Mouse (Mus musculus): ENCODE results near the gene Notch4. TPM values are rescaled to one million over a fixed set of nuclear protein-coding genes. Genes with fewer than 3 reads are reported as not detected.

Notch4 gene
- polyA plus RNA-seq, 1 experiment from 2014 or later: 7.2 TPM

DNA sequence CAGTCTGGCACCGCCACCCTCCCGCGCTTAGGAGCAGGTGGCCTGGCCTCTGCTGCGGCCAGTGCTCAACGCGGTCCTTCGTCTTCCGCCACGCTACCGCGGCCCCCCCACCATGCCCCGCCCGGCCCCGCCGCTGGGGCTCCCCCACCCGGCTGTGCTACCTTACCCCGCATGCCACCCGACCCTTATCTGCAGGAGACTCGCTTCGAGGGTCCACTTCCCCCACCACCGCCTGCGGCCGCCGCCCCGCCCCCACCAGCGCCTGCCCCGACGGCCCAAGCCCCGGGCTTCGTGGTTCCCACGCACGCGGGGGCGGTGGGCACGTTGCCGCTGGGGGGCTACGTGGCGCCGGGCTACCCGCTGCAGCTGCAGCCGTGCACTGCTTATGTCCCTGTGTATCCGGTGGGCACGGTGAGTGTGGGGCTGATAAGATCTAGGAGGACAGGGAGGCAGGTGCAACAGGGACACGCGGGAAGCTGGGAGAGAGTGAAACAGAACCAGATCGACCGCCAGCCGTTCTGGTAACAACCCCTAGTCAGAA, 66.8 kb downstream of the Notch4 start:
- Histone ChIP-seq H3K9ac (peak overlapping the region; percentile 63), H3K9me3 (no peaks in the 10 kb centered on the region), H3K4me2 (peak overlapping the region; percentile 89), H3K36me3 (replicated peaks) (no peaks in the 10 kb centered on the region), H3K27me3 (replicated peaks) (peaks cover 3% of the 10 kb centered on the region; the same call in 1 of the 2 replicates), H3K4me1 (peaks cover 54% of the 10 kb centered on the region), H3K4me3 (peak overlapping the region; percentile 71), H3K27ac (no peak overlapping the region; the same call in 1 of the 2 replicates)
- no peak for ATAC-seq (replicated peaks)
- WGBS: 2% methylated on average over 47 of the region's 48 CpGs

GRCm38 (mm10) chr17:34631647-34632046, 67.6 kb downstream of the Notch4 start:
- ATAC-seq (replicated peaks): no peak
- 7% methylated on average over 12 of the region's 12 CpGs for WGBS
- no peaks in the 10 kb centered on the region for H3K9me3 ChIP-seq
- H3K4me2 ChIP-seq: peak overlapping the region; percentile 89
- peaks cover 47% of the 10 kb centered on the region for H3K4me1 ChIP-seq
- H3K27ac ChIP-seq: no peak overlapping the region
- no peaks in the 10 kb centered on the region for H3K36me3 ChIP-seq (replicated peaks)
- H3K4me3 ChIP-seq: peak overlapping the region; percentile 71
- peak overlapping the region; percentile 63 for H3K9ac ChIP-seq
- H3K27me3 ChIP-seq (replicated peaks): peaks cover 3% of the 10 kb centered on the region; the same call in 1 of the 2 replicates

DNA sequence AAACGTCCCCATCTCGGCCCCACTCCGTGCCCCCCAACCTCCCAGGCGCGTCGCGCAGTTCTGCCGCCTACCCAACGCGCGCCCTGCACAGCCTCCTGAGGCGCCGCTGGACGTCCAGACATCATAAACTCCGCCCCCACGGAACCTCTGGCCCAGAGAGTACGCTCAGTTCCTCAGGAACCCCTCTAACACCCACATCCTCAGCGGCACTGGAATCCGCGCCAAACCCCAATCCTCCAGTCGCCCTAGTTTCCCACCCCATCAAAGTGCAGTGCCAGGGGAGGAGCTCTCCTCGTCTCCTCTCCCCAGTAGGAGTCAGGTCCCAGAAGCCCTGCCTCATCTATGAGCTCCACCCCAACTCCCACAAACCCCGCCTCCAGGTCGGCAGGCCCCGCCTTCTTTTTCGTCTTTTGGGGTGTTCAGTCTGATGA, 68.2 kb downstream of the Notch4 start:
- Histone ChIP-seq H3K4me1 (peaks cover 47% of the 10 kb centered on the region), H3K4me2 (peak overlapping the region; percentile 89), H3K9me3 (no peaks in the 10 kb centered on the region), H3K9ac (peak overlapping the region; percentile 63), H3K4me3 (peak overlapping the region; percentile 71), H3K27me3 (replicated peaks) (peaks cover 3% of the 10 kb centered on the region; the same call in 1 of the 2 replicates), H3K27ac (no peak overlapping the region), H3K36me3 (replicated peaks) (no peaks in the 10 kb centered on the region)
- ATAC-seq (replicated peaks): no peak
- WGBS: 1% methylated on average over 26 of the region's 26 CpGs

DNA sequence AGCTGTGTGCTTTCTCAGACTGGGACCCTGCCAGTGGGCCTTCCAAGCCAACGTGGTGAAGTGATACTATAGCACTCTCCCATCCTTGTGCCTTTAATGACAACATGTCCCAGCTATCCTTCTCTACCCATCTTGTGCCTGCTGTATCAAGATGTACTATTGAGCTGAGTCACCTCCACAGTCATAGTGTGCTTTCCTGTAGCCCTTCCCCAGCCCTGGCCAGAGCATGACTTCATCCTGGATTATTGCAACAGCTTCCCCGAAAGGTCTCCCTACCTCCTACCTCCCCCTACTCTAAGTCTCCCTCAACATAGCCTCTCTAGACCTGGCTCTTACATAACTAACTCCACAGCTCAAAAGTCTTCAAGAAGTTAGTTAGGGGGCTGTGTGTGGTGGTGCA, 71.6 kb downstream of the Notch4 start:
- H3K4me1 ChIP-seq: peaks cover 17% of the 10 kb centered on the region
- H3K27me3 ChIP-seq (replicated peaks): peaks cover 3% of the 10 kb centered on the region; the same call in 1 of the 2 replicates
- H3K27ac ChIP-seq: no peak overlapping the region
- H3K36me3 ChIP-seq (replicated peaks): no peaks in the 10 kb centered on the region
- H3K9me3 ChIP-seq: no peaks in the 10 kb centered on the region
- no peak overlapping the region for H3K9ac ChIP-seq
- 67% methylated on average over 2 of the region's 2 CpGs for whole genome bisulfite sequencing
- H3K4me2 ChIP-seq: no peak overlapping the region
- no peak overlapping the region for H3K4me3 ChIP-seq
- no peak for ATAC-seq (replicated peaks)

DNA sequence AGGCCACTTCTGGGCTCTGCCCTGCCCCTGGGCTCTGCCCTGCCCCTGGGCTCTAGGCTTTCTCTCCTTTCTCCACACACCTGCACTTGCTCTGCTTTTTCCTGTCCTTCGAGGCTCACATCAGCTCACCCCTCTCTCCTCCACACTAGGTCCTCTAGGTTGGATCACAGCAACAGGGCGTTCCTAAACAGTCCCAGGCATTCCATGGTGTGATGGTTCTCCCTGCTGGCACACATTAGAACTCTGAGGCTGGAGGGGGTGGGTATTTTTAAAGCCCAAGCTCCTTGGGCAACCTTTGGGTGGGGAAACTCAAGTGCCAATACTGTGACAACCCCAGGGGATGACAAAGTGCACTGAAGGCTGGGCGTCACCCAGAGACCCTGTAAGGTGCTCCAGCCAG, 73.4 kb downstream of the Notch4 start:
- peaks cover 3% of the 10 kb centered on the region; the same call in 1 of the 2 replicates for H3K27me3 ChIP-seq (replicated peaks)
- H3K4me2 ChIP-seq: no peak overlapping the region
- WGBS: 71% methylated on average over 3 of the region's 3 CpGs
- no peak overlapping the region for H3K4me3 ChIP-seq
- no peaks in the 10 kb centered on the region for H3K9me3 ChIP-seq
- H3K4me1 ChIP-seq: peaks cover 6% of the 10 kb centered on the region; the same call in 1 of the 2 replicates
- no peak overlapping the region for H3K9ac ChIP-seq
- no peak for ATAC-seq (replicated peaks)
- no peaks in the 10 kb centered on the region for H3K36me3 ChIP-seq (replicated peaks)
- H3K27ac ChIP-seq: no peak overlapping the region

Other genes starting within 250 kb of the Notch4 start
- 0.08 and 0.19 TPM in 2 replicates for gene H2-Eb2, start 238.6 kb upstream of the Notch4 start, polyA plus RNA-seq (2015; fragmentation: Nextera tagmentation; extraction: Ambion mirVana)
- not detected in 2 replicates for gene Btnl2, start 209.4 kb upstream of the Notch4 start, polyA plus RNA-seq (2015; fragmentation: Nextera tagmentation; extraction: Ambion mirVana)
- not detected in 2 replicates for gene Btnl1, start 187.1 kb upstream of the Notch4 start, polyA plus RNA-seq (2015; fragmentation: Nextera tagmentation; extraction: Ambion mirVana)
- gene BC051142, start 165.4 kb upstream of the Notch4 start, polyA plus RNA-seq (2015; fragmentation: Nextera tagmentation; extraction: Ambion mirVana): 5.8 and 7.1 TPM in 2 replicates
- gene Btnl4, start 87.0 kb upstream of the Notch4 start, polyA plus RNA-seq (2015; fragmentation: Nextera tagmentation; extraction: Ambion mirVana): not detected in 2 replicates
- gene Btnl6, start 46.9 kb upstream of the Notch4 start, polyA plus RNA-seq (2015; fragmentation: Nextera tagmentation; extraction: Ambion mirVana): not detected in 2 replicates
- 3.8 and 5.1 TPM in 2 replicates for gene Gpsm3, start 25.5 kb downstream of the Notch4 start, polyA plus RNA-seq (2015; fragmentation: Nextera tagmentation; extraction: Ambion mirVana)
- 10.2 and 10.7 TPM in 2 replicates for gene Pbx2, start 27.0 kb downstream of the Notch4 start, polyA plus RNA-seq (2015; fragmentation: Nextera tagmentation; extraction: Ambion mirVana)
- 1.7 and 1.8 TPM in 2 replicates for gene Ager, start 33.6 kb downstream of the Notch4 start, polyA plus RNA-seq (2015; fragmentation: Nextera tagmentation; extraction: Ambion mirVana)
- 306 and 313 TPM in 2 replicates for gene Rnf5, start 39.4 kb downstream of the Notch4 start, polyA plus RNA-seq (2015; fragmentation: Nextera tagmentation; extraction: Ambion mirVana)
- 128 and 130 TPM in 2 replicates for gene Agpat1, start 40.0 kb downstream of the Notch4 start, polyA plus RNA-seq (2015; fragmentation: Nextera tagmentation; extraction: Ambion mirVana)
- 9.2 and 10.3 TPM in 2 replicates for gene Egfl8, start 51.7 kb downstream of the Notch4 start, polyA plus RNA-seq (2015; fragmentation: Nextera tagmentation; extraction: Ambion mirVana)
- 20.0 and 20.9 TPM in 2 replicates for gene Ppt2, start 64.2 kb downstream of the Notch4 start, polyA plus RNA-seq (2015; fragmentation: Nextera tagmentation; extraction: Ambion mirVana)
- 10.7 and 10.8 TPM in 2 replicates for gene Prrt1, start 65.3 kb downstream of the Notch4 start, polyA plus RNA-seq (2015; fragmentation: Nextera tagmentation; extraction: Ambion mirVana)
- 14.6 and 16.0 TPM in 2 replicates for gene Fkbpl, start 80.5 kb downstream of the Notch4 start, polyA plus RNA-seq (2015; fragmentation: Nextera tagmentation; extraction: Ambion mirVana)
- 123 and 125 TPM in 2 replicates for gene Atf6b, start 82.9 kb downstream of the Notch4 start, polyA plus RNA-seq (2015; fragmentation: Nextera tagmentation; extraction: Ambion mirVana)
- gene Tnxb, start 106.3 kb downstream of the Notch4 start, polyA plus RNA-seq (2015; fragmentation: Nextera tagmentation; extraction: Ambion mirVana): 0.18 and 0.24 TPM in 2 replicates
- gene C4b, start 179.6 kb downstream of the Notch4 start, polyA plus RNA-seq (2015; fragmentation: Nextera tagmentation; extraction: Ambion mirVana): 0.22 TPM in 2 replicates
- not detected in 2 replicates for gene Cyp21a1, start 240.3 kb downstream of the Notch4 start, polyA plus RNA-seq (2015; fragmentation: Nextera tagmentation; extraction: Ambion mirVana)

Data from midbrain, embryonic 15.5 days (tissue).